Mouse (Mus musculus) intestine, postnatal 0 days (tissue): ENCODE data around the gene Tfap2e. TPM values are rescaled to one million over a fixed set of nuclear protein-coding genes. Genes with fewer than 3 reads are reported as not detected.

Experiments used
- ATAC-seq: fragments of 200-750 bp; cut with Nextera tagmentation; 2 replicates; pipeline ENCODE4 v1.8.0; 2017; ENCODE audit warnings: mild to moderate bottlenecking, moderate TSS enrichment, moderate library complexity
- H3K27ac ChIP-seq: fragments of 300-500 bp; sonication (generic); 2 replicates; pipeline ENCODE4 v1.5.1; 2014; ENCODE audit warnings: mild to moderate bottlenecking, low read depth, low read length, moderate library complexity
- H3K27me3 ChIP-seq: fragments of 300-500 bp; sonication (generic); replicated peaks from 2 replicates; pipeline ENCODE4 v1.6.1; 2014; ENCODE audit warnings: low read length, mixed read lengths; ENCODE audit not compliant: control insufficient read depth, insufficient read depth
- H3K36me3 ChIP-seq: fragments of 300-500 bp; sonication (generic); 2 replicates; pipeline ENCODE4 v1.6.1; 2014; ENCODE audit warnings: mild to moderate bottlenecking, moderate library complexity; ENCODE audit not compliant: control insufficient read depth, insufficient read depth
- H3K4me1 ChIP-seq: fragments of 300-500 bp; sonication (generic); replicated peaks from 2 replicates; pipeline ENCODE4 v1.6.1; 2014; ENCODE audit warnings: antibody characterized with exemption, low read length, mixed read lengths; ENCODE audit not compliant: control insufficient read depth, insufficient read depth
- H3K4me2 ChIP-seq: fragments of 300-500 bp; sonication (generic); replicated peaks from 2 replicates; pipeline ENCODE4 v1.6.1; 2014; ENCODE audit warnings: low read depth, mild to moderate bottlenecking, moderate library complexity
- H3K4me3 ChIP-seq: fragments of 300-500 bp; sonication (generic); 2 replicates; pipeline ENCODE4 v1.5.1; 2014; ENCODE audit warnings: low read depth, low read length
- H3K9ac ChIP-seq: fragments of 300-500 bp; sonication (generic); 2 replicates; pipeline ENCODE4 v1.6.1; 2014; ENCODE audit warnings: mild to moderate bottlenecking, low read depth, low read length
- H3K9me3 ChIP-seq: fragments of 300-500 bp; sonication (generic); 2 replicates; pipeline ENCODE4 v1.6.1; 2016; ENCODE audit warnings: mixed run types; ENCODE audit not compliant: control insufficient read depth
- CTCF ChIP-seq: sonication (generic); IDR thresholded peaks from 2 replicates; pipeline ENCODE4 v1.5.1; 2016; ENCODE audit warnings: low read depth, mild to moderate bottlenecking, control low read depth, antibody characterized with exemption, moderate library complexity
- whole genome bisulfite sequencing: fragments of 180-500 bp; shearing (Covaris S2); extraction: QIAGEN DNeasy Blood & Tissue Kit; methylation state at CpG from one replicate; pipeline ENCODE4 v1.1.7; 2014; 5-methylcytosine and 5-hydroxymethylcytosine counted together
- polyA plus RNA-seq: library from polyadenylated mRNA; unstranded; fragments of >200 nt; fragmentation: Nextera tagmentation; extraction: Ambion mirVana; gene quantifications from 2 replicates; pipeline ENCODE4 v1.2.1, GENCODE M21; 2015

Gene Tfap2e
- not detected in 2 replicates for polyA plus RNA-seq

GRCm38 (mm10) chr4:126736001-126736414, at the start of gene Tfap2e:
Tfap2e (minus strand) TSS chr4:126736240.
- no peak within 1 kb of the TSS for H3K27ac ChIP-seq
- 1% methylated on average over 32 of the region's 32 CpGs for WGBS
- no peaks in the 10 kb centered on the region for H3K36me3 ChIP-seq
- peak within 1 kb of the TSS; percentile 41 for H3K4me3 ChIP-seq
- TF ChIP-seq CTCF, result no peak
- H3K27me3 ChIP-seq, result peaks cover 84% of the 10 kb centered on the region
- H3K9me3 ChIP-seq, result no peaks in the 10 kb centered on the region
- no peaks in the 10 kb centered on the region for H3K4me1 ChIP-seq
- ATAC-seq, result 0 out of 2 replicates have a peak, but pooled peaks have one; percentile 26
- peak within 1 kb of the TSS; percentile 67 for H3K4me2 ChIP-seq
- 0 out of 2 replicates have a peak within 1 kb of the TSS, but pooled peaks have one; percentile 22 for H3K9ac ChIP-seq

GRCm38 (mm10) chr4:126782996-126783395, 47.0 kb upstream of the Tfap2e start:
- Histone ChIP-seq H3K27ac (no peak overlapping the region), H3K27me3 (no peaks in the 10 kb centered on the region), H3K4me1 (no peaks in the 10 kb centered on the region; the same call in 1 of the 2 replicates), H3K9ac (no peak overlapping the region), H3K36me3 (no peaks in the 10 kb centered on the region; the same call in 1 of the 2 replicates), H3K9me3 (no peaks in the 10 kb centered on the region), H3K4me2 (no peak overlapping the region), H3K4me3 (no peak overlapping the region)
- WGBS, result 65% methylated on average over 8 of the region's 8 CpGs
- no peak for ATAC-seq
- TF ChIP-seq CTCF, result no peak

- H3K36me3 ChIP-seq, result no peaks in the 10 kb centered on the region; the same call in 1 of the 2 replicates
- H3K9me3 ChIP-seq, result no peaks in the 10 kb centered on the region
- no peak overlapping the region for H3K4me2 ChIP-seq
- H3K9ac ChIP-seq, result no peak overlapping the region
- no peak overlapping the region for H3K4me3 ChIP-seq
- no peak for TF ChIP-seq CTCF
- H3K27ac ChIP-seq, result no peak overlapping the region
- ATAC-seq, result no peak
- WGBS, result 89% methylated on average over 8 of the region's 8 CpGs
- no peaks in the 10 kb centered on the region for H3K27me3 ChIP-seq
- H3K4me1 ChIP-seq, result no peaks in the 10 kb centered on the region; the same call in 1 of the 2 replicates
Measured at GRCm38 (mm10) chr4:126782512-126782911, 46.5 kb upstream of the Tfap2e start.

- no peaks in the 10 kb centered on the region for H3K27me3 ChIP-seq
- ATAC-seq, result no peak
- no peak overlapping the region for H3K4me3 ChIP-seq
- H3K9me3 ChIP-seq, result no peaks in the 10 kb centered on the region
- no peak overlapping the region for H3K4me2 ChIP-seq
- no peaks in the 10 kb centered on the region; the same call in 1 of the 2 replicates for H3K4me1 ChIP-seq
- WGBS, result 72% methylated on average over 3 of the region's 3 CpGs
- H3K9ac ChIP-seq, result no peak overlapping the region
- TF ChIP-seq CTCF, result no peak
- no peaks in the 10 kb centered on the region; the same call in 1 of the 2 replicates for H3K36me3 ChIP-seq
- no peak overlapping the region for H3K27ac ChIP-seq
Measured at GRCm38 (mm10) chr4:126781871-126782270, 45.8 kb upstream of the Tfap2e start.

- no peak overlapping the region for H3K4me3 ChIP-seq
- no peak for ATAC-seq
- H3K27me3 ChIP-seq, result no peaks in the 10 kb centered on the region
- TF ChIP-seq CTCF, result no peak
- 80% methylated on average over 12 of the region's 12 CpGs for WGBS
- no peak overlapping the region for H3K4me2 ChIP-seq
- no peaks in the 10 kb centered on the region; the same call in 1 of the 2 replicates for H3K4me1 ChIP-seq
- no peaks in the 10 kb centered on the region for H3K9me3 ChIP-seq
- H3K27ac ChIP-seq, result no peak overlapping the region
- H3K36me3 ChIP-seq, result no peaks in the 10 kb centered on the region; the same call in 1 of the 2 replicates
- no peak overlapping the region for H3K9ac ChIP-seq
Measured at GRCm38 (mm10) chr4:126779826-126780775, 44.1 kb upstream of the Tfap2e start.

- Histone ChIP-seq H3K36me3 (no peaks in the 10 kb centered on the region; the same call in 1 of the 2 replicates), H3K27ac (no peak overlapping the region), H3K9me3 (no peaks in the 10 kb centered on the region), H3K4me2 (no peak overlapping the region), H3K9ac (no peak overlapping the region), H3K4me1 (no peaks in the 10 kb centered on the region; the same call in 1 of the 2 replicates), H3K27me3 (no peaks in the 10 kb centered on the region), H3K4me3 (no peak overlapping the region)
- 64% methylated on average over 8 of the region's 8 CpGs for WGBS
- no peak for ATAC-seq
- TF ChIP-seq CTCF, result no peak
Measured at GRCm38 (mm10) chr4:126779148-126779581, 43.1 kb upstream of the Tfap2e start.
